Mouse (Mus musculus): Measurements from ENCODE around the gene Pla2g4b.

The Pla2g4b gene

GRCm38 (mm10) chr2:120011462-120012200 is 21.6 kb upstream of the Pla2g4b start:
- in situ Hi-C loops (cut with MboI; ENCODE audit: unreplicated experiment in 2 of 2) = loop anchor here (5.0 to 25.0 kb wide), 3 partner anchors 39 to 474 kb away; partner anchors contain the start of genes Chp1 (in 1 of the 2), Exd1 (in 1 of the 2), Mapkbp1 (in 1 of the 2) and Tyro3 (in 1 of the 2)

DNA sequence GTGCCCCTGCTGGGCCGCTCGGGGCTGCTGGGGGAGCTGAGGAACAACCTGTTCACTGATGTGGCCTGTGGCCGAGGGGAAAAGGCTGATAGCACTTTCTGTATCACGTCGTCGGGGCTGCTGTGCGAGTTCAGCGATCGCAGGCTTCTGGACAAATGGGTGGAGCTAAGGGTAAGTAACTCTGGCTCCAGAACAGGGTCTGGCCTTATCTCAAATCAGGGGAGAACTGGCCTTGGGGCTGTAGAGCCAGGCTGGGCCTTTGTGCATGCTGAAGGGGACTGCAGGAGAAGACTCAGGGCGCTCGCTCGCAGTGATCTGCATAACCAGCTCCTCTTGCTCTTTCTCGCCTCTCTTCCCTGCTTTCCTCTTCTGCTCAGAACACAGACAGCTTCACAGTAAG is 20.3 kb upstream of the Pla2g4b start:
- in situ Hi-C loops (cut with MboI; ENCODE audit: unreplicated experiment in 2 of 2) = loop anchor here (5.0 to 25.0 kb wide), 3 partner anchors 41 to 476 kb away; partner anchors contain the start of genes Chp1 (in 1 of the 2), Exd1 (in 1 of the 2), Mapkbp1 (in 1 of the 2) and Tyro3 (in 1 of the 2)

DNA sequence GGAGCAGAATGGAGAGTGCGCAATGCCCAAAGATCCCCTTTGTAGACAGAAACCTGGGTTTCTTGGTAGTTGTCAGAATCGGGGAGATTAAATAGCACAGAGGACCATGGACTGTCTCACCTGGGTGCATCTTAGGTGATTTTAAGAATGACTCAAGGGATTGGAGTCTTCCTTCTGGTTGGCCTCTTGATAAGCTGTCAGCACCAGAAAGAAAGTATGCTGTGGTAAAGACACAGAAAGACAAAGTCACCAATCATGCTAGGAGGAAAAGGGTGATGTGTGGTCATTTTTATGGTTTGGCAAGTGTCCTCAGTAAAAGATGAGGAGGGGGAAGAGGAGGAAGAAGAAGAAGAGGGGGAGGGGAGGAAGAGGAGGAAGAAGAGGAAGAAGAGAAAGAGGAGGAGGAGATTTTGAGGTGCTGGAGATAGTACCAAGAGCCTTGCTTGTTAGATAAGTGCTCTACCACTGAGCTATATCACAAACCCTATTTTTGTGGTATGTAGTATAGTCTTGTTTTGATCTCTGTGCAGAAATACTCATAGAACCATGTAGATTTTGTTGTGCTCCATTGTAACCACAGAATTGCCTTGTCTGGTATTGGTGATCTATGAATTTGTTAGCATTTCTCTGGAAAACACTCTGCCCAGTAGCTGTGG is 19.3 kb upstream of the Pla2g4b start:
- in situ Hi-C loops (cut with MboI; ENCODE audit: unreplicated experiment in 2 of 2) = loop anchor here (5.0 to 25.0 kb wide), 3 partner anchors 42 to 477 kb away; partner anchors contain the start of genes Chp1 (in 1 of the 2), Exd1 (in 1 of the 2), Mapkbp1 (in 1 of the 2) and Tyro3 (in 1 of the 2)

GRCm38 (mm10) chr2:120015882-120016281 is 17.3 kb upstream of the Pla2g4b start:
- in situ Hi-C loops (cut with MboI; ENCODE audit: unreplicated experiment in 2 of 2) = loop anchor here in 1 of 2 experiments (25.0 kb wide), 1 partner anchor 479 kb away; the partner anchor contains the start of genes Chp1 and Exd1

DNA sequence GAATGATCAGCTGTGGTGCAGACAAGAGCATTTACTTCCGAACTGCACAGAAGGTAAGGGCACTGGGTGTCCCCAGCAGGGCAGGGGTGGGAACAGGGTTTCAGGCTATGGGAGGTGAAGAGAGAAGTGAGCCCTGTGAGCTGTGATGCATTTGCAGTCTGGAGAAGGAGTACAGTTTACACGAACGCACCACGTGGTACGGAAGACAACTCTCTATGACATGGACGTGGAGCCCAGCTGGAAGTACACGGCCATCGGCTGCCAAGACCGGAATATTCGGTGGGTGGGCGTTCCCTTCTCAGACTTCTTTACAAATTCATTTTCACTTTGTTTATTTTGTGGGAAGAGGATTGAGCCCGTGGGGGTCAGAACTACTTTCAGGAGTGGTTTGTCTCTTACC is 15.6 kb upstream of the Pla2g4b start:
- in situ Hi-C loops (cut with MboI; ENCODE audit: unreplicated experiment in 2 of 2) = loop anchor here in 1 of 2 experiments (25.0 kb wide), 1 partner anchor 480 kb away; the partner anchor contains the start of genes Chp1 and Exd1

DNA sequence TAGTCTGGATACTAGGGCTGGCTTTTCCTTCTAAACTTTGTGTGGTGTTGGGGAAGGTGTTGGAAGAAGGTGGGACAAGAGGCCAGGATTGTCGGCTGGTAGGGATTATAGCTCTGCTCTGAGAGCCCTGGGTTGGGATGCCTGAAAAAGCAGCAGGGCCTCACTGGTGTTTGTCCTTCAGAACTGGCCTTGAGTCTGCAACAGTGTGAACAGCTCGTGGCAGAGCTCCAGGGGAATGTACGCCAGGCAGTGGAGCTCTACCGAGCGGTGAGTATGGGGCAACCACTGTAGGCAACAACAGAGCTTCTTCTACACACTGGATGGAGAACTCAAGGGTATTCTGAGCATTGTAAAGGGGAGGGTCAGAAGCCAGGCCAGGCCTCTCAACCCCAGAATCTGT is 8.9 kb upstream of the Pla2g4b start:
- in situ Hi-C loops (cut with MboI; ENCODE audit: unreplicated experiment in 2 of 2) = loop anchor here in 1 of 2 experiments (25.0 kb wide), 1 partner anchor 487 kb away; the partner anchor contains the start of genes Chp1 and Exd1

DNA sequence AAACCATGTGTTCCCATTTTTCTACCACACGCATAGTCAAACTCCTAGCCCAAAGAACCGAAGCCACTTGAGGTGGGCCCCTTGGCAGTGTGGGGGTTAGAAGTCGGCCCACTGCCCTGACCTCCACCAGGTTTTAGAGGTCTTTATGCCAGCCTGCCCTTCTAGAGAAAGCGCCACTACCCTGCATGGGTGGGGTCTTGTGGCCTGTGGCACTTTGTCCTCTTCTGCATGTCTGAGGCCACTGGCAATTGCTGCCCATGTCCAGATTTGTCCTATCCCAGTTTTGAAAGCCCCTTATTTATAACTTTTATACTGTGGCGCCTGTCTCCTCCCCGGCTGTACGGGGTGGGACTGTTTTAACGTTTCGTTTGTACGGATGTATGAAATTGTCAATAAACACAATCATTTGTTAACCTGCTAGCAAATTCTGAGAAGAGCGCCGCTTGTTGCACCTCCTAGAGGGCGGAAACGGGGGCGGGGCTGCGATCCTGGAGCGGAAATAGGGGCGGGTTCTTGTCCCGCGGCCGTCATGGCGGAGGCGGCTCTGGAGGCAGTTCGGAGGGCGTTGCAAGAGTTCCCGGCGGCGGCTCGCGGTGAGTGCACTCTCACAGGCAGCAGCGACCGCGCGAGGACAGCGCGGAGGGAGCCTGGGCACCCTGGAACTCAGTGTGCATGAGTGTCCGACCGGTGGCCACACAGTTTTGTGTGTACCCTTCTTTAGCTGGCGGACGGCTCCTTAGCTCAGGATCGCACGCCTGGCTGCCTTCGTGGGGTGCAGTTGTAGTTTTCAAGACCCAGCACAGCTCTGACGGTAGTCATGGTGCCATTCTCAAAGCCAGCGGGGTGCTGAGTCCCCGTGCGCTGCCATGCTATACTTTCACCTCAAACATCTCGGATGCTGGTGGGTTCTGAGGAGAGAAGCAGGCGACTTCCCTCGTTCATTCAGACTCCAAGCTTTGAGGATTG is 6.0 kb upstream of the Pla2g4b start, which contains the start of the genes Jmjd7 and Gm28042:
TSS of gene Jmjd7 (plus strand) at position 500 of the 966 bp plus-strand sequence.
TSS of gene Gm28042 (plus strand) at position 510 of the 966 bp plus-strand sequence.
- in situ Hi-C loops (cut with MboI; ENCODE audit: unreplicated experiment in 2 of 2) = no loop called here

- in situ Hi-C loops (cut with MboI; ENCODE audit: unreplicated experiment in 2 of 2) = no loop called here
Observed at GRCm38 (mm10) chr2:120027950-120028331, 5.3 kb upstream of the Pla2g4b start.

DNA sequence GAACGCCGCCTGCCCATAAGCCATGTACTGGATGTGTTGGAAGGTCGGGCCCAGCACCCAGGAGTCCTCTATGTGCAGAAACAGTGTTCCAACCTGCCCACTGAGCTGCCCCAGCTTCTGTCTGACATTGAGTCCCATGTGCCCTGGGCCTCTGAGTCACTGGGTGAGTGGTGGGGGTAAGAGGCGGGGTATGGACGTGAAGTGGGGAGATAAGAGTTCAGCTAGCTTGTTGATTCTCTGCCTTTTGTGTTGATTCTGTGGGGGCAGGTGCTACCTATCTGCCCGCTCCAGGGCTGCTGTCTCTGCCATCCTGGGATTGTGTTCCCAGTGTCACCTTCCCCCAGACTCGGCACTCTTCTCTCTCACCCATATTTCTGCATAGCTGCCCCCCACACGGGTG is 2.8 kb upstream of the Pla2g4b start:
- in situ Hi-C loops (cut with MboI; ENCODE audit: unreplicated experiment in 2 of 2) = no loop called here

- in situ Hi-C loops (cut with MboI; ENCODE audit: unreplicated experiment in 2 of 2) = no loop called here
Observed at GRCm38 (mm10) chr2:120033726-120034125, 509 bp downstream of the Pla2g4b start.

GRCm38 (mm10) chr2:120037744-120038143 is 4.5 kb downstream of the Pla2g4b start:
- in situ Hi-C loops (cut with MboI; ENCODE audit: unreplicated experiment in 2 of 2) = no loop called here

- in situ Hi-C loops (cut with MboI; ENCODE audit: unreplicated experiment in 2 of 2) = no loop called here
Observed at GRCm38 (mm10) chr2:120040991-120041390, 7.8 kb downstream of the Pla2g4b start.

DNA sequence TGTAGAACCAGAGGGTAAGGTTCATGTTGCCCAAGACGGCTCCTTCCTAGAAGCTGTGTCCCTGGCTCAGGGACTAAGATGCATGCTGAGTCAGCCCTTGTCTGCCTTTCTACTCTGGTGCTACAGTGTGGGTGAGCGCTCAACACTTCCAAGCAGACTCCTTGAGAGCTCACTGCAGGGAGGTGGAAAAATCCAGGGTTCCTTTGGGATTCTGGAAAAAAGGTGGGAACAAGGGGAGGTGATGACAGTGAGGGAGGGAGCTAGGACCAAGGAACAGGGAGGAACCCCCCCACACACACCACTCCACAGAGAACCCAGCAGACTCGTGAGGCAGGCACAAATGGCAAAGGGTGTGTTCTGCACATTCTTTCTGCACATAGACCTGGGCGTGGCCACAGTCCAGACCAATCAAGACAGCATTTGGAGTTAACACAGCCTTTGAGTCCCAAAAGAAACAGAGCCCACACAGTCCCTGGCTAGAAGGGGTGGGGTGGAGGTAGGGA is 10.9 kb downstream of the Pla2g4b start:
- in situ Hi-C loops (cut with MboI; ENCODE audit: unreplicated experiment in 2 of 2) = no loop called here

- in situ Hi-C loops (cut with MboI; ENCODE audit: unreplicated experiment in 2 of 2) = no loop called here
Observed at GRCm38 (mm10) chr2:120044676-120045075, 11.5 kb downstream of the Pla2g4b start.

DNA sequence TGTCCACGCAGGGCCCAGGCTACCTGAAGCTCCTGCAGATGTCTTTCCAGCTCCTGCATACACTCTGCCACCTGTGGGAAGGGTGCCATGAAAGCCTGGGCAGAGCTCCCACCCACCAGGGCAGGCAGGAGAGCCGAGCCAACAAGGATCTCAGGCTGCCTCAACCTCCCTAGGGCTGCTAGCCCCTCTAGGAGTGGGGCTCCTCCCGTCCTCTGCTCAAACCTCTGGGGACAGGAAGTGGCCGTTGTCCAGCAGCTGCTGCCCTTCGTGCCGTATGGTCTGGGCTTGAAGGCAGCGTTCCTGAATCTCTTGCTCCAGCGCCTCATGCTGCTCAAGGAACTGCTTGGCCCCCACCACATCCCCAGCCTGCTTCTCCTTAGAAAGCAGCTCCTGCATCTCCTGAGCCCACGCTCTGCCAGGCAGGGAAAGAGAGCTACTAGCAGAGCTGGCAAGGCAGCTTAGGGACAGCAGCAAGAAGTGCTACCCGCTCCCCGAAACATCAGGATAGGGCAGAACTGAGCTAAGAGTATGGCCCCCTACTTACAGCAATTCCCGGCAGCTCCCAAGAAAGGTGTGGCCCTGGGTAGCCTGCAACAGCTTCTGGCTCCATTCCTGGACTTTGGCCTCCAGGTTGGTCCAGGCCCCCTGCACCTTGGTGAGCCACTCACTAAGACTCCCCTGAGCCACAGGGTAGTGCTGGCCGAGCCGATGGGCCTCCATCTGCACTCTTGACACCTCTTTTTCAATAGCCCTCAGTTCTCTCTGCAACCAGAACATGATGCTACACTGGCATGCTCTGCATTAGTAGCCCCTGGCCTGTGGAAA is 13.5 kb downstream of the Pla2g4b start:
- in situ Hi-C loops (cut with MboI; ENCODE audit: unreplicated experiment in 2 of 2) = no loop called here

DNA sequence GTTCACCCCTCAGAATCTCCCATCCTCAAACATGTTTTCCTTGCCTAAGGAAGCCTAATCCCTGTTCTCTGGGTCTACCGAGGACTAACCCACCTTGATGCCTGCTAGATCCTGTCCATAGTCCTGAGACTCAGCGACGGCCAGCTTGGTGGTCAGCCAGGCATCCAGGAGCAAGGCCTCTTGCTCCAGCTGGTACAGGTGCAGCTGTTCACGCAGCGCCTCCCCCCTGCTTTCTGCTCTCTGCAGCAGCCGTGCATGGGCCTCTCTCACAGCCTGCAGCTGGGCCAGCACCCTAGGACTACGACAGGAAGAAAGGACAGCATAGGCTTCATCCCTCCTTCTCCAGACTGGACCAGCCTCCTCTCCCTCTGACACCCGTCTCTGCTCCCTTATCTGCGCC is 15.0 kb downstream of the Pla2g4b start:
- in situ Hi-C loops (cut with MboI; ENCODE audit: unreplicated experiment in 2 of 2) = no loop called here

- in situ Hi-C loops (cut with MboI; ENCODE audit: unreplicated experiment in 2 of 2) = no loop called here
Observed at GRCm38 (mm10) chr2:120049632-120050274, 16.5 kb downstream of the Pla2g4b start.

GRCm38 (mm10) chr2:120051405-120051804 is 18.2 kb downstream of the Pla2g4b start:
- in situ Hi-C loops (cut with MboI; ENCODE audit: unreplicated experiment in 2 of 2) = no loop called here

Measured in v-Abl transformed pro-B cells (cell line).